Mouse (Mus musculus) urinary bladder, adult 2 months (tissue): ENCODE measurements around the gene Bnipl. TPM values are rescaled to one million over a fixed set of nuclear protein-coding genes. Genes with fewer than 3 reads are reported as not detected.
"Not testable (repeated sequence)": the region's sequence is repeated elsewhere in the genome, so short reads cannot be mapped to it uniquely, and the experiment has no call there.

Source experiments
- DNase-seq: peaks from one replicate; pipeline ENCODE4 v3.0.0; 2022; ENCODE audit warnings: low spot score
- polyA plus RNA-seq: library from polyadenylated mRNA; depleted of rRNA; stranded (reverse); fragments of >200 nt; gene quantifications from 2 replicates; pipeline ENCODE4 v1.2.3, GENCODE M21; 2012; rRNA removed

Gene Bnipl
- polyA plus RNA-seq, 1 experiment: 15.1 TPM

DNA sequence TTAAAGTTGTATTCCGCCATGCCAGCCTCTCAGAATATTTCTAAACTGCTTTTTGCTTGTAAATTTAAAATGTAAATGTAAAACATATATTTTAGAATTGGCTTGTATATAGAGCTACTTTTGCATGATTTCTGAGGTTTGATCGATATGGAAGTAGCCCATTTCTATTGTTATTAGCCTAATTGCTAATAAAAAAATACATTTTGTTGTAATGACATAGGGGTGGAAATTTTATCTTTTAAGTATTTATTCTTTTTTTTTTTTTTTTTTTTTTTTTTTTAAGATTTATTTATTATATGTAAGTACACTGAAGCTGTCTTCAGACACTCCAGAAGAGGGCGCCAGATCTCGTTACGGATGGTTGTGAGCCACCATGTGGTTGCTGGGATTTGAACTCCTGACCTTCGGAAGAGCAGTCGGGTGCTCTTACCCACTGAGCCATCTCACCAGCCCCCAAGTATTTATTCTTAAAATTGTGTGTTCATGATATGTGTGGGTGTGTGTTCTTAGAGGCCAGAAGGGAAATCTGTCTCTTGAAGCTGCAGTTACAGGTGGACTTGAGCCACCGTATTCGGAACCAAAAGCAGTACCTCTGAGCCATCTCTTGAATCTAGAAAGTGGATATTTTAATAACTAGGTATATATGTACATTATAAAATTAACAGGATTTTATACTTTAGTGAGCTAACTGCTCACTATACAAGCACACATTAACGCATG, 37.9 kb downstream of the Bnipl start:
- DNase-seq: not testable (repeated sequence)

GRCm38 (mm10) chr3:95210585-95210984, 40.4 kb downstream of the Bnipl start:
- no peak for DNase-seq

DNA sequence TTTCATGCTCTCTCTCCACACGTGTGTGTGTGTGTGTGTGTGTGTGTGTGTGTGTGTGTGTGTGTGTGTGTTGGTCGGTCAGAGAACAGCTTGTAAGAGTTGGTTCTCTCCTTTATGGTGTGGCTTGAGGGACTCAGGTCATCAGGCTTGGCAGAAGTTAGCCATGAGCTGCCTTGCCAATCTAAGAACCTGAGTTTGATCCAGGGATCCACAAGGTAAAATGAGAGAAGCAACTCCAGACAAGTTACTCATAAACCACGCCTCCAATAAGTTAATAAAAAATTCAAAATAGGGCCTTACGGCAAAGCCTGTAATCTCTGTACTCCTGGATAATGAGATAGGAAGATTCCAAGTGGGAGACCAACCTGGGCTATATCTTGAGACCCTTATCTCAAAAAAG, 42.7 kb downstream of the Bnipl start:
- DNase-seq: no peak

DNA sequence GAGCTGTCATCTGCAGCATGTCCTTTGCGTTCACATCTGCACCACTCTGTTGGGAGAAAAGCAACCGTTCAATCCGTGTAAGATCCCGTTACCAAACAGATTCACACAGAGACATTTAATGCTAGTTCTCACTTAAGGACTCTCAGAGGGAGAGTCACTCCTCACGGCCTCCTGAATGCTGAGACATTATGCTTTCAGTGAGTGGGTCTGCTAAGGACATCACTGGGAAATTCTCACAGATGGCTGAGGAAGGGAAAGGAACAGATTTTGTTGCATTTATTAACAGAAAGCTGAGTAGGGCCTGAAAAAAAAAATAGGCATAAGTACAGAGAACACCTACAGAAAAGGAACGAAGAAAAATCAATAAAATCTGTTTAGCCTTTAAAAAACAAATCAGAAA, 47.1 kb downstream of the Bnipl start:
- no peak for DNase-seq

DNA sequence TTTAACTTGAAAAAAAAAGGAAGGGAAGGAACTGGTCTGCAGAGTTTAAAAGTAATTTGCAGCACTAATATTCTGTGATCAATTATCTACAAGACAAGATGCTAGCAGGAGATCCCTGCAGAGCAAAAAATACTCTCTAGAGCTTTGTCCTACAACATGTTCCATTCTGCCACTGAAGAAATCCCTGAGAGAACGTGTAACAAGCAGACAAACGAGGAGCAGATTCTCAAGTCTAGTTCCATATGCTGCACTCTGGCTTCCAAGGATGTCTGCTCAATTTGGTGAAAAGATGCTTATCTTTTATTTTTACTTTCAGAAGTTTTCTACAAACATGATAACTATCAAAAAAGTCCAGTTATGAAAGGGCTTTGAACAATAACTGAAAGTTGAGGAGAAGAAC, 50.4 kb downstream of the Bnipl start:
- no peak for DNase-seq

- no peak for DNase-seq
These were observed 50.9 kb downstream of the Bnipl start for GRCm38 (mm10) chr3:95200132-95200531.

DNA sequence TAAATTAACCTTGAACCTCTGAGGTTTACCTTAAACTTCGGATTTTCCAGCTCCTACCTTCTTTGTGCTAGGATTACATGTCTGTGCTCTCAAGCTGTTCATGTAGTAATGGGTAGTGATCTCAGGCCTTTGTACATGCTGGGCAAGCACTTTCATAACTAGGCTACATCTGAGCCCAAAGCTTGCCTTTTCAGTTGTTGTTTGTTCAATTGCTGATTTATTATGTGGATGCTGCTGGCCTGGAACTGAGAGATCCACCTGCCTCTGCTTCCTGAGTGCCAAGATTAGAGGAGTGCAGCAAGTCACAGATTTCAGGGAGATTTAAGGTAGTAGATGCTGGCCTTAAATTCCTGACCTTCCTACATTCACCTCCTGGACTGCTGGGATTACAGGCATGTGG, 51.9 kb downstream of the Bnipl start:
- DNase-seq: no peak

- no peak for DNase-seq
These were observed 55.2 kb downstream of the Bnipl start for GRCm38 (mm10) chr3:95195772-95196171.

GRCm38 (mm10) chr3:95194721-95195135, 56.3 kb downstream of the Bnipl start:
- DNase-seq: no peak

Other genes starting within 250 kb of the Bnipl start
- 14.0 and 17.6 TPM in 2 replicates for gene Zfp687, start 235.7 kb downstream of the Bnipl start, polyA plus RNA-seq
- gene Psmd4, start 208.6 kb downstream of the Bnipl start, polyA plus RNA-seq: 172 and 195 TPM in 2 replicates
- gene Pip5k1a, start 144.3 kb downstream of the Bnipl start, polyA plus RNA-seq: 27.2 and 28.2 TPM in 2 replicates
- gene Vps72, start 140.2 kb downstream of the Bnipl start, polyA plus RNA-seq: 70.9 and 76.2 TPM in 2 replicates
- gene Tmod4, start 126.7 kb downstream of the Bnipl start, polyA plus RNA-seq: 1.2 and 1.5 TPM in 2 replicates
- gene Scnm1, start 117.2 kb downstream of the Bnipl start, polyA plus RNA-seq: 84.2 and 90.2 TPM in 2 replicates
- gene Lysmd1, start 117.1 kb downstream of the Bnipl start, polyA plus RNA-seq: 10.4 and 11.0 TPM in 2 replicates
- 8.5 and 8.7 TPM in 2 replicates for gene Tnfaip8l2, start 108.8 kb downstream of the Bnipl start, polyA plus RNA-seq
- 4.2 and 5.8 TPM in 2 replicates for gene Sema6c, start 90.7 kb downstream of the Bnipl start, polyA plus RNA-seq
- gene Gabpb2, start 33.3 kb downstream of the Bnipl start, polyA plus RNA-seq: 21.4 and 21.9 TPM in 2 replicates
- 77.2 and 92.7 TPM in 2 replicates for gene Cdc42se1, start 22.5 kb downstream of the Bnipl start, polyA plus RNA-seq
- gene Mllt11, start 19.0 kb downstream of the Bnipl start, polyA plus RNA-seq: 11.0 and 15.4 TPM in 2 replicates
- 0.47 and 0.58 TPM in 2 replicates for gene Gm128, start 9.6 kb downstream of the Bnipl start, polyA plus RNA-seq
- 69.7 and 79.9 TPM in 2 replicates for gene Mindy1, start 30.2 kb upstream of the Bnipl start, polyA plus RNA-seq
- gene Prune1, start 30.9 kb upstream of the Bnipl start, polyA plus RNA-seq: 19.2 and 20.3 TPM in 2 replicates
- gene Anxa9, start 56.0 kb upstream of the Bnipl start, polyA plus RNA-seq: 6.5 and 7.6 TPM in 2 replicates
- 119 and 126 TPM in 2 replicates for gene Cers2, start 63.6 kb upstream of the Bnipl start, polyA plus RNA-seq
- 22.9 and 24.7 TPM in 2 replicates for gene Setdb1, start 106.0 kb upstream of the Bnipl start, polyA plus RNA-seq
- gene 4930558C23Rik, start 151.6 kb upstream of the Bnipl start, polyA plus RNA-seq: not detected in 2 replicates
- gene Arnt, start 183.2 kb upstream of the Bnipl start, polyA plus RNA-seq: 44.8 and 51.4 TPM in 2 replicates
- gene Ctsk, start 248.1 kb upstream of the Bnipl start, polyA plus RNA-seq: 96.1 and 119 TPM in 2 replicates